Mouse (Mus musculus) midbrain, embryonic 11.5 days (tissue): ENCODE results near the gene Fam122a. TPM values are rescaled to one million over a fixed set of nuclear protein-coding genes. Genes with fewer than 3 reads are reported as not detected.

Source experiments
- ATAC-seq: fragments of 200-750 bp; cut with Nextera tagmentation; 2 replicates; pipeline ENCODE4 v1.8.0; 2017; ENCODE audit warnings: moderate TSS enrichment, moderate library complexity; ENCODE audit not compliant: low FRiP score
- DNase-seq: peaks from one replicate; pipeline ENCODE4 v3.0.0; 2015; ENCODE audit warnings: low spot score; ENCODE audit errors: missing footprints
- H3K27ac ChIP-seq: fragments of 300-500 bp; sonication (generic); 2 replicates; pipeline ENCODE4 v1.5.1; 2014; ENCODE audit warnings: low read depth, low read length
- H3K27me3 ChIP-seq: fragments of 300-500 bp; sonication (generic); 2 replicates; pipeline ENCODE4 v1.6.1; 2014; ENCODE audit warnings: mild to moderate bottlenecking, low read length, moderate library complexity, mixed read lengths; ENCODE audit not compliant: control insufficient read depth, insufficient read depth
- H3K36me3 ChIP-seq: fragments of 300-500 bp; sonication (generic); 2 replicates; pipeline ENCODE4 v1.6.1; 2014; ENCODE audit warnings: mild to moderate bottlenecking, low read length, moderate library complexity, mixed read lengths; ENCODE audit not compliant: control insufficient read depth, insufficient read depth
- H3K4me1 ChIP-seq: fragments of 300-500 bp; sonication (generic); 2 replicates; pipeline ENCODE4 v1.6.1; 2014; ENCODE audit warnings: low read length; ENCODE audit not compliant: control insufficient read depth, insufficient read depth
- H3K4me2 ChIP-seq: fragments of 300-500 bp; sonication (generic); 2 replicates; pipeline ENCODE4 v1.6.1; 2014; ENCODE audit warnings: mild to moderate bottlenecking, moderate library complexity
- H3K4me3 ChIP-seq: fragments of 300-500 bp; sonication (generic); 2 replicates; pipeline ENCODE4 v1.5.1; 2014; ENCODE audit warnings: low read depth, low read length
- H3K9ac ChIP-seq: fragments of 300-500 bp; sonication (generic); 2 replicates; pipeline ENCODE4 v1.6.1; 2014; ENCODE audit warnings: low read length
- H3K9me3 ChIP-seq: fragments of 300-500 bp; sonication (generic); 2 replicates; pipeline ENCODE4 v1.6.1; 2016; ENCODE audit warnings: low read length; ENCODE audit not compliant: control insufficient read depth
- WGBS: fragments of 180-500 bp; shearing (Covaris S2); extraction: QIAGEN DNeasy Blood & Tissue Kit; methylation state at CpG from one replicate; pipeline ENCODE4 v1.1.7; 2014; 5-methylcytosine and 5-hydroxymethylcytosine counted together
- polyA plus RNA-seq: library from polyadenylated mRNA; unstranded; fragments of >200 nt; fragmentation: Nextera tagmentation; extraction: Ambion mirVana; gene quantifications from 2 replicates; pipeline ENCODE4 v1.2.1, GENCODE M21; 2014

The Fam122a gene
- polyA plus RNA-seq, 1 experiment from 2014 or later = 50.6 TPM

GRCm38 (mm10) chr19:24426759-24427181 lies 50.4 kb downstream of the Fam122a start:
- H3K27me3 ChIP-seq = no peaks in the 10 kb centered on the region
- no peak overlapping the region for H3K4me3 ChIP-seq
- no peak overlapping the region for H3K27ac ChIP-seq
- H3K36me3 ChIP-seq = no peaks in the 10 kb centered on the region
- DNase-seq (no peak), ATAC-seq (no peak)
- H3K9me3 ChIP-seq = no peaks in the 10 kb centered on the region
- H3K4me2 ChIP-seq = no peak overlapping the region
- H3K4me1 ChIP-seq = no peaks in the 10 kb centered on the region
- H3K9ac ChIP-seq = no peak overlapping the region
- WGBS = 93% methylated on average over 7 of the region's 7 CpGs

Other genes with a start within 250 kb of the Fam122a start
- 46.8 and 47.6 TPM in 2 replicates for gene Fxn, start 196.8 kb downstream of the Fam122a start, polyA plus RNA-seq
- 2.3 and 2.9 TPM in 2 replicates for gene Pip5k1b, start 78.5 kb upstream of the Fam122a start, polyA plus RNA-seq
- 0.29 and 0.58 TPM in 2 replicates for gene Tmem252, start 196.7 kb upstream of the Fam122a start, polyA plus RNA-seq